Mouse (Mus musculus): ENCODE measurements at regions not wholly inside any gene's neighbourhood (a gene's known extent, or its start where the extent isn't known, plus 50 kb on each side); places are given as distances from the start of the nearest gene placed in this dataset.

- TF ChIP-seq ZNF384 (IDR thresholded peaks at IDR 0.05; ENCODE audit: low read depth, low read length) (no peak), ZC3H11A (IDR thresholded peaks at IDR 0.05; ENCODE audit: borderline replicate concordance, low read depth, low read length) (no peak)
Measured at GRCm38 (mm10) chr14:9411822-9412403, 745.9 kb upstream of the 4930452B06Rik start.

Data from ES-E14 (cell line).